In genomic region chr3:159847410-159848016, GRCm38 (mm10) we compare ENCODE assay signal across 10 mouse cellular contexts. TPM values are rescaled to one million over a fixed set of nuclear protein-coding genes. Genes with fewer than 3 reads are reported as not detected.
A peak's percentile ranks its signal among the peaks of the same experiment; 100 is the strongest.
DNase-seq lines count a peak whose midpoint lies in the region; ATAC-seq and TF ChIP-seq lines count a peak whose summit lies in the region.
"Had no signal": no experiment of that assay in that cellular context is flagged by ENCODE, and none has a peak within 500 bp of the region (broad histone marks: within the 10 kb centered on the region; RNA-seq: fewer than 3 reads in every experiment).

No protein-coding gene starts in this region.

- ATAC-seq in embryonic facial prominence, embryonic 11.5 days (replicated peaks; ENCODE audit: insufficient number of reproducible peaks, low FRiP score, low TSS enrichment, low read depth): 0 out of 2 replicates have a peak, but pooled peaks have one; percentile 62
- ATAC-seq in intestine, embryonic 15.5 days: peak; percentile 91
- ATAC-seq in stomach, postnatal 0 days (ENCODE audit: low FRiP score, low TSS enrichment): peak; percentile 89
- ATAC-seq: hindbrain, postnatal 0 days had no signal

- H3K27ac ChIP-seq in embryonic facial prominence, embryonic 11.5 days (replicated peaks; ENCODE audit: low read depth, low read length): no peak overlapping the region
- H3K27ac ChIP-seq in embryonic facial prominence, embryonic 10.5 days (replicated peaks): no peak overlapping the region
- no peak overlapping the region for H3K27ac ChIP-seq in intestine, embryonic 15.5 days
- H3K27ac ChIP-seq in stomach, postnatal 0 days (replicated peaks): 0 out of 2 replicates have a peak overlapping the region, but pooled peaks have one; percentile 20
- H3K27ac ChIP-seq: hindbrain, postnatal 0 days had no signal

- no peaks in the 10 kb centered on the region for H3K27me3 ChIP-seq in embryonic facial prominence, embryonic 11.5 days (ENCODE audit: control insufficient read depth, insufficient read depth, low read length)
- H3K27me3 ChIP-seq in embryonic facial prominence, embryonic 10.5 days (replicated peaks; ENCODE audit: low read depth, poor library complexity, severe bottlenecking): peaks cover 1% of the 10 kb centered on the region; the same call in 1 of the 2 replicates
- H3K27me3 ChIP-seq in intestine, embryonic 15.5 days (replicated peaks): no peaks in the 10 kb centered on the region
- no peaks in the 10 kb centered on the region for H3K27me3 ChIP-seq in stomach, postnatal 0 days (ENCODE audit: control insufficient read depth, insufficient read depth, low read length)

- no peak overlapping the region for H3K9ac ChIP-seq in embryonic facial prominence, embryonic 11.5 days (replicated peaks; ENCODE audit: low read length)
- no peak overlapping the region for H3K9ac ChIP-seq in intestine, embryonic 15.5 days
- no peak overlapping the region for H3K9ac ChIP-seq in stomach, postnatal 0 days (ENCODE audit: low read length)

- no peaks in the 10 kb centered on the region for H3K9me3 ChIP-seq in embryonic facial prominence, embryonic 11.5 days (replicated peaks; ENCODE audit: control insufficient read depth, low read length)
- H3K9me3 ChIP-seq in embryonic facial prominence, embryonic 10.5 days: no peaks in the 10 kb centered on the region
- H3K9me3 ChIP-seq in intestine, embryonic 15.5 days: no peaks in the 10 kb centered on the region
- H3K9me3 ChIP-seq in stomach, postnatal 0 days (ENCODE audit: control insufficient read depth, low read length): no peaks in the 10 kb centered on the region

- no peak overlapping the region for H3K4me3 ChIP-seq in embryonic facial prominence, embryonic 11.5 days (ENCODE audit: low read depth, low read length)
- no peak overlapping the region for H3K4me3 ChIP-seq in embryonic facial prominence, embryonic 10.5 days
- peak overlapping the region; percentile 38 for H3K4me3 ChIP-seq in lung, adult 2 months (replicated peaks; ENCODE audit: extremely low read depth, low read depth, low read length)
- H3K4me3 ChIP-seq in intestine, embryonic 15.5 days (replicated peaks): no peak overlapping the region
- H3K4me3 ChIP-seq in stomach, postnatal 0 days (ENCODE audit: low read depth, low read length): no peak overlapping the region

- no peak for TF ChIP-seq CTCF in lung, adult 2 months (IDR thresholded peaks at IDR 0.05; ENCODE audit: insufficient read depth, low read length)
- no peak for TF ChIP-seq CTCF in stomach, postnatal 0 days (IDR thresholded peaks at IDR 0.05; ENCODE audit: low read depth)

- no peak for TF ChIP-seq EP300 in stomach, postnatal 0 days (optimal IDR thresholded peaks at IDR 0.05)

- H3K4me1 ChIP-seq in embryonic facial prominence, embryonic 11.5 days (ENCODE audit: control insufficient read depth, insufficient read depth, low read length): no peaks in the 10 kb centered on the region
- peaks cover 21% of the 10 kb centered on the region for H3K4me1 ChIP-seq in embryonic facial prominence, embryonic 10.5 days
- H3K4me1 ChIP-seq in lung, adult 2 months (ENCODE audit: control insufficient read depth, insufficient read depth, low read length): peaks cover 6% of the 10 kb centered on the region
- H3K4me1 ChIP-seq in intestine, embryonic 15.5 days (replicated peaks): no peaks in the 10 kb centered on the region
- H3K4me1 ChIP-seq in stomach, postnatal 0 days (replicated peaks; ENCODE audit: control insufficient read depth, insufficient read depth): no peaks in the 10 kb centered on the region

- 44% methylated on average over 2 of the region's 2 CpGs for WGBS in embryonic facial prominence, embryonic 11.5 days
- 51% methylated on average over 2 of the region's 2 CpGs for WGBS in embryonic facial prominence, embryonic 10.5 days
- 55% methylated on average over 2 of the region's 2 CpGs for WGBS in lung, adult 2 months
- 36% methylated on average over 2 of the region's 2 CpGs for WGBS in intestine, embryonic 15.5 days
- WGBS in stomach, postnatal 0 days: 28% methylated on average over 2 of the region's 2 CpGs

- no peaks in the 10 kb centered on the region for H3K36me3 ChIP-seq in embryonic facial prominence, embryonic 11.5 days (replicated peaks; ENCODE audit: control insufficient read depth, insufficient read depth, low read depth, low read length)
- no peaks in the 10 kb centered on the region for H3K36me3 ChIP-seq in embryonic facial prominence, embryonic 10.5 days (replicated peaks)
- no peaks in the 10 kb centered on the region for H3K36me3 ChIP-seq in intestine, embryonic 15.5 days
- no peaks in the 10 kb centered on the region for H3K36me3 ChIP-seq in stomach, postnatal 0 days (ENCODE audit: control insufficient read depth, insufficient read depth, low read length)

- peak; percentile 63 for DNase-seq in embryonic facial prominence, embryonic 11.5 days (ENCODE audit: low spot score)
- no peak for DNase-seq in embryonic facial prominence, embryonic 10.5 days (ENCODE audit: low spot score)
- DNase-seq in lung, adult 2 months: no peak
- no peak for DNase-seq in lung, adult 18-20 months
- no peak for DNase-seq in stomach, postnatal 0 days (ENCODE audit: low spot score)
- no peak for DNase-seq in thymus, postnatal 0 days (ENCODE audit: low spot score)
- no peak for DNase-seq in spleen, postnatal 36 days (ENCODE audit: low spot score in 2 of 2)
- DNase-seq: thymus, postnatal 4 days had no signal

- no peak overlapping the region for H3K4me2 ChIP-seq in embryonic facial prominence, embryonic 11.5 days (ENCODE audit: low read depth, low read length)
- no peak overlapping the region for H3K4me2 ChIP-seq in intestine, embryonic 15.5 days (replicated peaks)
- no peak overlapping the region for H3K4me2 ChIP-seq in stomach, postnatal 0 days (replicated peaks; ENCODE audit: low read depth)

- no peak for TF ChIP-seq POLR2A in lung, adult 2 months (IDR thresholded peaks at IDR 0.05; ENCODE audit: borderline replicate concordance, extremely low read depth, low read depth, low read length)

RNA-seq across cellular contexts. Expression of gene Wls, which starts 8.0 kb away (rescaled TPM):
- polyA plus RNA-seq in embryonic facial prominence, embryonic 11.5 days (2014; fragmentation: Nextera tagmentation; extraction: Ambion mirVana): 154 and 156 TPM in 2 replicates
- 118 and 122 TPM in 2 replicates for polyA plus RNA-seq in embryonic facial prominence, embryonic 10.5 days (2016; fragmentation: Nextera tagmentation; extraction: Ambion mirVana)
- polyA plus RNA-seq in lung, adult 2 months (2012; rRNA removed): 31.3 and 56.4 TPM in 2 replicates
- polyA plus RNA-seq in intestine, embryonic 15.5 days (2015; fragmentation: Nextera tagmentation; extraction: Ambion mirVana): 76.3 and 82.2 TPM in 2 replicates
- 81.1 and 82.8 TPM in 2 replicates for polyA plus RNA-seq in stomach, postnatal 0 days (2015; fragmentation: Nextera tagmentation; extraction: Ambion mirVana)
- 51.0 and 55.4 TPM in 2 replicates for polyA plus RNA-seq in thymus, postnatal 0 days (2015; fragmentation: Nextera tagmentation; extraction: Ambion mirVana)
